Mouse (Mus musculus) C2C12 (cell line): ENCODE data around the gene Klhl32. TPM values are rescaled to one million over a fixed set of nuclear protein-coding genes. Genes with fewer than 3 reads are reported as not detected.
"Not testable (repeated sequence)": the region's sequence is repeated elsewhere in the genome, so short reads cannot be mapped to it uniquely, and the experiment has no call there.

ENCODE experiments used
- H3K27me3 ChIP-seq: one replicate; pipeline ENCODE4 v1.6.1; 2011; ENCODE audit not compliant: control insufficient read depth, insufficient read depth, insufficient read length
- H3K36me3 ChIP-seq: one replicate; pipeline ENCODE4 v1.6.1; 2011; ENCODE audit not compliant: control insufficient read depth, insufficient read depth
- H3K4me3 ChIP-seq: one replicate; pipeline ENCODE4 v1.5.1; 2011; ENCODE audit warnings: mild to moderate bottlenecking, control low read depth; ENCODE audit not compliant: poor library complexity, insufficient read depth, severe bottlenecking
- H3K79me2 ChIP-seq: one replicate; pipeline ENCODE4 v1.6.1; 2011; ENCODE audit not compliant: control insufficient read depth, insufficient read depth
- H3K79me3 ChIP-seq: one replicate; pipeline ENCODE4 v1.6.1; 2011; ENCODE audit warnings: low read depth, control low read depth
- H3ac ChIP-seq: one replicate; pipeline ENCODE3; 2011; ENCODE audit warnings: low read depth; ENCODE audit not compliant: control insufficient read depth, insufficient read length
- CEBPB ChIP-seq: IDR thresholded peaks from one replicate; pipeline ENCODE4 v1.6.1; 2011; ENCODE audit warnings: low read depth, mild to moderate bottlenecking, control low read depth, moderate library complexity
- CTCF ChIP-seq: IDR thresholded peaks from one replicate; pipeline ENCODE4 v1.5.1; 2011; ENCODE audit not compliant: control insufficient read depth, insufficient read depth, insufficient read length
- FOSL1 ChIP-seq: IDR thresholded peaks from one replicate; pipeline ENCODE4 v1.8.0; 2011; ENCODE audit warnings: mild to moderate bottlenecking, low read length; ENCODE audit not compliant: poor library complexity, insufficient read depth, severe bottlenecking
- MAX ChIP-seq: IDR thresholded peaks from one replicate; pipeline ENCODE4 v1.6.1; 2011; ENCODE audit warnings: mild to moderate bottlenecking, control low read depth
- MYOD1 ChIP-seq: IDR thresholded peaks from one replicate; pipeline ENCODE4 v1.6.1; 2011; ENCODE audit warnings: low read depth; ENCODE audit not compliant: control insufficient read depth, insufficient read length
- MYOG ChIP-seq: IDR thresholded peaks from one replicate; pipeline ENCODE4 v1.6.1; 2011; ENCODE audit not compliant: control insufficient read depth, insufficient read length; ENCODE audit errors: extremely low read depth
- USF1 ChIP-seq: IDR thresholded peaks from one replicate; pipeline ENCODE4 v1.6.1; 2011; ENCODE audit warnings: low read depth, mild to moderate bottlenecking, control low read depth, moderate library complexity
- polyA plus RNA-seq: library from polyadenylated mRNA; unstranded; fragments of >200 nt; fragmentation: generic; extraction: Trizol; gene quantifications from one replicate; pipeline ENCODE4 v1.2.1, GENCODE M21; 2012; ENCODE audit warnings: missing spikeins

Klhl32 gene
- polyA plus RNA-seq, 1 experiment: 0.06 TPM

DNA sequence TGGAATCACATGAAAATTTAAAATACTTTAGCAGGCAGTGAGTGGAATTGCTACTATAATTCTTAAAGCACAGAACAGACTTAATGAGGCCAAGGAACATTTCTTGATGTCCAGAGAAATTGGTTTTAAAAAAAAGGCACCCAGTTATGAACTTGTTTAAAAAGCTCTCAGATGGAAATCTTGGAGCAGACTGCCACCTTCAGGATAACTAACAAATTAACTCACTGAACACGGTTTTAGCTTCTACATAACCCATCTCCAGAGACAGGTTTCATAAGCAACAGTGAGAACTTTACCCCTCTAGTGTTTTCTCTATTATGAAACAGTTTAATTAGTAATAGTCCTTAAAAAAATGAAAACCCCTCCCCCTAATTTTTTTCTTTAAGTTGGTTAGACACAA, 45.9 kb upstream of the Klhl32 start:
- Histone ChIP-seq H3K27me3 (no peaks in the 10 kb centered on the region), H3K79me3 (peaks cover 24% of the 10 kb centered on the region), H3K79me2 (peaks cover 31% of the 10 kb centered on the region), H3K4me3 (no peak overlapping the region), H3ac (no peak overlapping the region), H3K36me3 (peaks cover 15% of the 10 kb centered on the region)
- TF ChIP-seq MAX (no peak), MYOG (no peak), MYOD1 (no peak), CTCF (no peak), USF1 (no peak), CEBPB (no peak), FOSL1 (no peak)

DNA sequence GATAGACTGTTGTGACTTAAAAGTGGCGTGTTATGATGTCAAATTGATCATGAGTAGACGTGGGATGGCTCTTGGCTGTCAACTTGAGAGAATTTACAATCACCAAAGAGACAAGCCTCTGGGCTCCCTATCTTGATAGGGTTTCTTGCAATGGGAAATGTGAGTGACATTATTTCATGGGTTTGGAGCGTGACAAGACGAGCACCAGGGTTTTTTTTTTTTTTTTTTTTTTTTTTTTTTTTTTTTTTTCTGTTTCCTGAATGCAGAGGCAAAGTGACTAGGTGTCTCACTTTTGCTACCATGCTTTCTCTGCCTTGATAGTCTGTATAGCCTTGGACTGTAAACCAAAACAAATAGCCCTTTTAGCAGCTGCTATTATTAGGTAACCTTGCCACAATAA, 43.7 kb upstream of the Klhl32 start:
- Histone ChIP-seq H3K27me3 (peaks cover 3% of the 10 kb centered on the region), H3K36me3 (no peaks in the 10 kb centered on the region), H3ac (no peak overlapping the region), H3K79me2 (peaks cover 18% of the 10 kb centered on the region), H3K4me3 (no peak overlapping the region), H3K79me3 (peaks cover 17% of the 10 kb centered on the region)
- TF ChIP-seq FOSL1 (no peak), CTCF (no peak), MAX (no peak), MYOG (no peak), CEBPB (no peak), MYOD1 (no peak), USF1 (no peak)

DNA sequence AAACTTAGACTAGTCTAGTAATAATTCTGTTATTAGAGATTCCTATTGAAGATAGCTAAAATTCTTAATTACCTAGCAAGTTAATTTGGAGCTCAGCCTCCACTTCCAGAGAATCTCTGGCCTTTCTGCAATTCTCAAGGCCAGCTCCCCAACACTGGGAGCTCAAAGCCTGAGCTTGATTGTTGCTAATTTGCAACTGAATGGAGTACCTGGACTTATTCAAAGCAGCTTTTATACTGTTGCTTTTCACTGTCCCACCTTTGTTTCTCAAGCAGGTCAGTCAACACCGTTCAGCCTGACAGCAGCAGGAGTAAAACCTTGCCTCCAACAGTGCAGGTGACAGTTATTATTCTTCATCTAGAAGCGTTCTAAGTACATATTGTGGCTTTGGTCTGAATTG, 41.4 kb upstream of the Klhl32 start:
- not testable (repeated sequence) for H3K27me3 ChIP-seq, H3K79me2 ChIP-seq, H3K4me3 ChIP-seq, H3K79me3 ChIP-seq, H3ac ChIP-seq, H3K36me3 ChIP-seq

DNA sequence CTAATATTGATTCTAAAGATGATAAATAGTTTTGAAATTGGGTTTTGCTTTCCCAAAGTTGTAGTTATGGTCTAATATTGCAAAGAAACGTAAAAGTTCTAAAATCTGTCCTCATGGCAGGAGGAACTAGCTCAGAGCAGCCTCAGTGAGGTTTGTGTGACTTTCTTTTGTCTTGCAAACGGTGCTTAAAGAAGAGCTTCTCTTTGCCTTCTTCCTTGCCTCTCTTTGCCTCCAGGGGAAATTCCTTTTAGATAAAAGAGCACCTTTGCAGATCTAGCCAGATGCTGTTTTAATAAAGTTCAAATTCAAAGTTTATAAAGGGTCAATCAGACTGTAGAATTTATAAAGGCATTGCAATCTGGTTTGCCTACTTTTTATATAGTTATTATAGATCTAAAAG, 38.5 kb upstream of the Klhl32 start:
- not testable (repeated sequence) for H3K79me3 ChIP-seq, H3K4me3 ChIP-seq, H3K79me2 ChIP-seq, H3K36me3 ChIP-seq, H3K27me3 ChIP-seq, H3ac ChIP-seq

DNA sequence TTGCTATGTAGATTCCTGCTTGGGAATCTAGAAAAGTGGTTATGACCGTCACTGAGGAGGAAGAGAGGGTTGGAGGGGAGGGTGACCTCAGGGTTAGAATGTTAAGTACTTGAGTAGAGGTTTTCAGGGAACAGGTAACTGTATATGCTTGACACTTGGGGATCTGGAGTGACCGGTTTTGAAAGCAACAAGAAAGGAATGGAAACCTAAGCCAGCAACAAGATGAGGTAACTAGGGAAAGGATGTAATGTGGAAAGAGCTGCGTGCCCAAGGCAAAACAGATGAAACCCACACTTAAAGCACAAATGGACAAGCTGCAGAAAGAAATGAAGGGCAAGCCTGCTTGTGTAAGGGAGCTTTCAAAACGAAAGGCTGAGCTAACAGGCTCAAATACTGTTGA, 18.3 kb upstream of the Klhl32 start:
- H3K79me3 ChIP-seq: no peaks in the 10 kb centered on the region
- no peak overlapping the region for H3ac ChIP-seq
- no peaks in the 10 kb centered on the region for H3K27me3 ChIP-seq
- H3K36me3 ChIP-seq: no peaks in the 10 kb centered on the region
- H3K4me3 ChIP-seq: no peak overlapping the region
- no peak for TF ChIP-seq MAX
- no peak for TF ChIP-seq FOSL1
- TF ChIP-seq MYOD1: no peak
- H3K79me2 ChIP-seq: no peaks in the 10 kb centered on the region

DNA sequence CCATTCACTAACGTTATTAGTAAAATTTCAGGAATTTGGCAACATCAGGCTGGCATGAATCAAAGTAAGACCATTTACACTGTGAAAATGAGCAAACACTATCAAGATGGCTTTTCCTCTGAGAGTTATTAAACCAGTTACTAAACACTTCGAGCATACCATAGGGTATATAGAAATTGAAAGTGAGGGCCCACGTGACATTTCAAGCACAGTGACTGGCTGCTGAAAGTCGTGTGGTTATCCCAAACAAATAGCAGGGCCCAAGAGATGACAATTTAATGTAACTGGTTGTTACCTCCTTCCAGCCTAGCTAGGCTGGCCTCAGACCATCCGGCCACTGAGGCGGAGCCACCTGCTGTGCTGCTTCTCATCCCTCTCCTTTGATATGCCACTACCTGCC, 14.8 kb upstream of the Klhl32 start:
- no peaks in the 10 kb centered on the region for H3K27me3 ChIP-seq
- H3K79me3 ChIP-seq: no peaks in the 10 kb centered on the region
- TF ChIP-seq MAX (no peak), CEBPB (no peak), CTCF (no peak), USF1 (no peak), FOSL1 (no peak), MYOD1 (no peak), MYOG (no peak)
- H3K36me3 ChIP-seq: no peaks in the 10 kb centered on the region
- H3ac ChIP-seq: no peak overlapping the region
- no peak overlapping the region for H3K4me3 ChIP-seq
- H3K79me2 ChIP-seq: no peaks in the 10 kb centered on the region

DNA sequence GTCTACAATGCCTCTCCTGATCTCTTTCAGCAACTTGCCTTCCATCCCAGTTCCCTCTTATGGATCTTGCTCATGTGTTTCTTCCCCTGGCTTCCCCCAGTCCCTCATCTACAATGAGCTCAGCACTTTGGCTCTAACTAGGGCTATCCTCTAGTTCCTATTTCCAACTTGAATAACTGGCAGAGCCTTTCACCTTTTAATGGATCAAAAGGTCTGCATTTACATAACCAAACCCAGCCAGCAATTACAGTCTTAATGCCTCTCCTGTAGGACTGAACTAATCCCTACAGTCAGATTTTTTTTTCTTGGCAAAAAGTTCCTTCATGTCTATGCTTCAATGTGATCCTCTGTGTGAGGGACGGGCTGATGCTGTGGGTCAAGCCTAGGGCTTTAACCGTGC, 3.5 kb downstream of the Klhl32 start:
- no peaks in the 10 kb centered on the region for H3K27me3 ChIP-seq
- no peak overlapping the region for H3K4me3 ChIP-seq
- H3K79me2 ChIP-seq: no peaks in the 10 kb centered on the region
- H3K36me3 ChIP-seq: no peaks in the 10 kb centered on the region
- H3ac ChIP-seq: no peak overlapping the region
- no peak for TF ChIP-seq MYOG
- TF ChIP-seq MYOD1: no peak
- TF ChIP-seq MAX: no peak
- TF ChIP-seq FOSL1: no peak
- TF ChIP-seq CEBPB: no peak
- no peak for TF ChIP-seq USF1
- TF ChIP-seq CTCF: no peak
- H3K79me3 ChIP-seq: no peaks in the 10 kb centered on the region
